Mouse (Mus musculus) embryonic fibroblast, embryonic 13.5 days (primary cell): Measurements from ENCODE around the gene Ccdc60.

Source experiments
- CTCF ChIP-seq: IDR thresholded peaks from 2 replicates; pipeline ENCODE4 v1.5.1; 2011; ENCODE audit warnings: mild to moderate bottlenecking, control low read depth, low read length, moderate library complexity, borderline replicate concordance; ENCODE audit not compliant: insufficient read depth
- POLR2A ChIP-seq: IDR thresholded peaks from 2 replicates; pipeline ENCODE4 v1.6.1; 2011; ENCODE audit warnings: low read depth, mild to moderate bottlenecking, control low read depth, low read length, moderate library complexity

- TF ChIP-seq CTCF = no peak
- no peak for TF ChIP-seq POLR2A
Measured at GRCm38 (mm10) chr5:116166965-116167364, 121.8 kb downstream of the Ccdc60 start.
